Mouse (Mus musculus) olfactory bulb, adult 2 months (tissue): Measurements from ENCODE around the gene Atrn.

Source experiments
- CTCF ChIP-seq: fragments of 200-500 bp; IDR thresholded peaks from 2 replicates; pipeline ENCODE4 v1.5.1; 2012; ENCODE audit warnings: low read depth, mild to moderate bottlenecking, low read length, moderate library complexity; ENCODE audit not compliant: insufficient read depth
- POLR2A ChIP-seq: fragments of 200-500 bp; IDR thresholded peaks from 2 replicates; pipeline ENCODE4 v1.6.1; 2012; ENCODE audit warnings: mild to moderate bottlenecking, low read depth, low read length, moderate library complexity; ENCODE audit not compliant: insufficient read depth

DNA sequence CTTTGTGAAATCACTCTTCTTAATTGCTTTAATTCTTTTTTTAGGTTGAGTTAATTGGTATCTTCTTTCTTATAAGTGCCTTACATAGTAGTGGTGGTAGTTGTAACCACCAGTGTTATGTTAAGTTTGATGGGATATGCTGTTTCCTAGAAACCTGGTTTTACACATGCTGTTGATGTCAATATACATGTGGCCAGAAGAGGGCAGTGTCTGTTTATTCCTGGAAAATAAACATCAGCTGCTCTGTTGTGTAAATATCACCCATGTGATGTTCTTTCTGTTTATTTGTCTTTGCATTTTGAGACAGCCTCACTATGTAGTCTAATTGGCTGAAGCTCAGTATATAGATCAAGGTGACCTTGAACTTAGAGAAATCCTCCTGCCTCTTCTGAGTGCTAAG is 55.6 kb downstream of the Atrn start:
- TF ChIP-seq POLR2A, result no peak
- no peak for TF ChIP-seq CTCF
